Mouse (Mus musculus) forebrain, embryonic 12.5 days (tissue): ENCODE results near the gene 4930404N11Rik. TPM values are rescaled to one million over a fixed set of nuclear protein-coding genes. Genes with fewer than 3 reads are reported as not detected.

Source experiments
- ATAC-seq: fragments of 200-750 bp; cut with Nextera tagmentation; 2 replicates; pipeline ENCODE4 v1.8.0; 2017; ENCODE audit warnings: moderate TSS enrichment; ENCODE audit not compliant: low FRiP score
- H3K27ac ChIP-seq: fragments of 300-500 bp; sonication (generic); 2 replicates; pipeline ENCODE4 v1.5.1; 2016; ENCODE audit warnings: mild to moderate bottlenecking
- H3K27me3 ChIP-seq: fragments of 300-500 bp; sonication (generic); 2 replicates; pipeline ENCODE4 v1.6.1; 2016; ENCODE audit warnings: mild to moderate bottlenecking
- H3K36me3 ChIP-seq: fragments of 300-500 bp; sonication (generic); replicated peaks from 2 replicates; pipeline ENCODE4 v1.6.1; 2016; ENCODE audit warnings: mild to moderate bottlenecking
- H3K4me1 ChIP-seq: fragments of 300-500 bp; sonication (generic); 2 replicates; pipeline ENCODE4 v1.6.1; 2016
- H3K4me2 ChIP-seq: fragments of 300-500 bp; sonication (generic); 2 replicates; pipeline ENCODE4 v1.6.1; 2016; ENCODE audit warnings: mild to moderate bottlenecking, moderate library complexity
- H3K4me3 ChIP-seq: fragments of 300-500 bp; sonication (generic); replicated peaks from 2 replicates; pipeline ENCODE4 v1.5.1; 2016; ENCODE audit warnings: mild to moderate bottlenecking
- H3K9ac ChIP-seq: fragments of 300-500 bp; sonication (generic); 2 replicates; pipeline ENCODE4 v1.6.1; 2016; ENCODE audit warnings: mild to moderate bottlenecking
- H3K9me3 ChIP-seq: fragments of 300-500 bp; sonication (generic); 2 replicates; pipeline ENCODE4 v1.6.1; 2016
- WGBS: fragments of 180-500 bp; shearing (Covaris S2); methylation state at CpG from one replicate; pipeline ENCODE4 v1.1.7; 2016; 5-methylcytosine and 5-hydroxymethylcytosine counted together
- polyA plus RNA-seq: library from polyadenylated mRNA; unstranded; fragments of >200 nt; fragmentation: Nextera tagmentation; extraction: Ambion mirVana; gene quantifications from 2 replicates; pipeline ENCODE4 v1.2.1, GENCODE M21; 2016

The 4930404N11Rik gene
- polyA plus RNA-seq, 1 experiment from 2014 or later, result 1.2 TPM

GRCm38 (mm10) chr10:81356991-81357844, 8.4 kb downstream of the 4930404N11Rik start, which contains the start of gene Mfsd12:
Gene Mfsd12, plus strand, starts transcription at chr10:81357491.
- Histone ChIP-seq H3K27me3 (peaks cover 30% of the 10 kb centered on the region), H3K4me2 (peak within 1 kb of the TSS; percentile 98), H3K9ac (peak within 1 kb of the TSS; percentile 78), H3K4me3 (peak within 1 kb of the TSS; percentile 75), H3K4me1 (peaks cover 33% of the 10 kb centered on the region), H3K9me3 (no peaks in the 10 kb centered on the region), H3K36me3 (no peaks in the 10 kb centered on the region), H3K27ac (no peak within 1 kb of the TSS)
- ATAC-seq, result peak; percentile 94
- WGBS, result 2% methylated on average over 78 of the region's 79 CpGs

DNA sequence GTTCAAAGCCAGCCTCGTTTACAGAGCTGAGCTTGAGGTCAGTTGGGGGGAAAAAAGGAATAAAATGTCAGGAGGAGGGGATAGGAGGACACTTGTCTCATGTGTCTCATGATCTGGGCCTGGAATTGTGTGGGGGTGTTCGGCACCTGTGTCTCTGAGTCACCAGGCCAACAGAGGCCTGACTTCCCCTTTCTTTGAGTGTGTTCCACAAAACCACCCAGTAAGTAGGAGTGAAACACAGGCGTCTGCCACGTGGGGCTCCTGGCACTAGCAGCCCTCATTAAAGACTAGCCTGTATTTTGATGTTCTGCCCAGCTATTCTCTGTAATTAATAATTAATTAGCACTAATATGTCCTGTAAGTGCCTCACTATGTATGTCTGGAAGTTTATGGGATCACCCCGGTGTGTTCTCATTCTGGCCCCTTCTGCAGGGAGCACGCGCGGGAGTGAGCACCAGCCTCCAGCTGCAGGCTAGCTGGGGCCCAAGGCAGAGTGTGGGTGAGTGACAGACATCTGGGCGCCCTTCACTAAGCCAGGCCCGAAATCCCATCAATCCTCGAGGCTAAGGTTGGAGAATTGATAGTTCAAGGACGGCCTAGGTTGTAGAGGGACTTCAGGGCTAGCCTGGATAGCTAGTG, 9.1 kb downstream of the 4930404N11Rik start:
- H3K9ac ChIP-seq, result 0 out of 2 replicates have a peak overlapping the region, but pooled peaks have one; percentile 36
- peaks cover 34% of the 10 kb centered on the region for H3K27me3 ChIP-seq
- H3K4me2 ChIP-seq, result peak overlapping the region; percentile 98
- no peak for ATAC-seq
- H3K4me1 ChIP-seq, result peaks cover 32% of the 10 kb centered on the region
- WGBS, result 56% methylated on average over 12 of the region's 12 CpGs
- no peak overlapping the region for H3K27ac ChIP-seq
- H3K4me3 ChIP-seq, result no peak overlapping the region
- no peaks in the 10 kb centered on the region for H3K36me3 ChIP-seq
- H3K9me3 ChIP-seq, result no peaks in the 10 kb centered on the region

GRCm38 (mm10) chr10:81355533-81355932, 10.1 kb downstream of the 4930404N11Rik start:
- Histone ChIP-seq H3K4me1 (peaks cover 32% of the 10 kb centered on the region), H3K9ac (0 out of 2 replicates have a peak overlapping the region, but pooled peaks have one; percentile 36), H3K4me3 (no peak overlapping the region), H3K27me3 (peaks cover 34% of the 10 kb centered on the region), H3K27ac (no peak overlapping the region), H3K9me3 (no peaks in the 10 kb centered on the region), H3K4me2 (no peak overlapping the region), H3K36me3 (no peaks in the 10 kb centered on the region)
- WGBS, result 83% methylated on average over 4 of the region's 4 CpGs
- ATAC-seq, result no peak

DNA sequence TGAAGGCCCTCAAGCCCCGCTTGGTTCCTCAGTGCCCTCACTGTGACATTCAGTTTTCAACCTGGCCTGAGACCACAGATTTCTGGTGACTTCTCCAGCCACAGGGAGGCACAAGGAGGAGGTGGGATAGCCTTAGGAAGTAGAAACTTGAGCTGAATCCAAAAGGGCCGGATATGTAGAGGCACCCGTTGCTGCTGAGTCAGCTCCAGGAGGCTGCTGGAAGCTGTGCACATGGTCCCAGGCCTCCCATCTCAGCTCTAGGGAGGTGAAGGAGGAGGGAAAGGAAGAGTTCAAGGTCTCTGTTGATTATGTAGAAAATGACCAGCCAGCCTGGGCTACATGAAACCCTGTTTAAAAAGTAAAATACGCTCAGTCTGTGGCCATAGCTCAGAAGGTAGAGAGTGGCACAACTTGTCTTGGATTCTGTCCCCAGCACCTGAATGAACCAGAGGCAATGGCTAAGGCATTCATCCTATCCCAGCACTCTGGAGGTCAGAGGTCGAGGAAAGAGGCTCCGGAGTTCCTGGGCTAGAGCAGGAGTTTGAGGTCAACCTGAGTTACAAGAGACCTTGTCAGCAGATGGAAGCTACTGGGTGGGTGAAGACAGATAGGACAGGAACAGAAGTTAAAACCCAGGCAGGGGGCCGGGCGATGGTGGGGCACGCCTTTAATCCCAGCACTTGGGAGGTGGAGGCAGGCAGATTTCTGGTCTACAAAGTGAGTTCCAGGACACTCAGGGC, 10.7 kb downstream of the 4930404N11Rik start:
- no peak overlapping the region for H3K4me2 ChIP-seq
- H3K27ac ChIP-seq, result no peak overlapping the region
- H3K9me3 ChIP-seq, result no peaks in the 10 kb centered on the region
- no peak for ATAC-seq
- H3K27me3 ChIP-seq, result peaks cover 34% of the 10 kb centered on the region
- peaks cover 31% of the 10 kb centered on the region for H3K4me1 ChIP-seq
- no peak overlapping the region for H3K9ac ChIP-seq
- 71% methylated on average over 9 of the region's 9 CpGs for WGBS
- H3K36me3 ChIP-seq, result no peaks in the 10 kb centered on the region
- no peak overlapping the region for H3K4me3 ChIP-seq

GRCm38 (mm10) chr10:81351678-81352291, 13.8 kb downstream of the 4930404N11Rik start:
- Histone ChIP-seq H3K4me1 (peaks cover 29% of the 10 kb centered on the region), H3K27me3 (peaks cover 43% of the 10 kb centered on the region), H3K36me3 (peaks cover 15% of the 10 kb centered on the region), H3K4me3 (no peak overlapping the region), H3K9ac (peak overlapping the region; percentile 12; the same call in 1 of the 2 replicates), H3K4me2 (no peak overlapping the region), H3K9me3 (no peaks in the 10 kb centered on the region), H3K27ac (no peak overlapping the region)
- WGBS, result 25% methylated on average over 9 of the region's 9 CpGs
- no peak for ATAC-seq

DNA sequence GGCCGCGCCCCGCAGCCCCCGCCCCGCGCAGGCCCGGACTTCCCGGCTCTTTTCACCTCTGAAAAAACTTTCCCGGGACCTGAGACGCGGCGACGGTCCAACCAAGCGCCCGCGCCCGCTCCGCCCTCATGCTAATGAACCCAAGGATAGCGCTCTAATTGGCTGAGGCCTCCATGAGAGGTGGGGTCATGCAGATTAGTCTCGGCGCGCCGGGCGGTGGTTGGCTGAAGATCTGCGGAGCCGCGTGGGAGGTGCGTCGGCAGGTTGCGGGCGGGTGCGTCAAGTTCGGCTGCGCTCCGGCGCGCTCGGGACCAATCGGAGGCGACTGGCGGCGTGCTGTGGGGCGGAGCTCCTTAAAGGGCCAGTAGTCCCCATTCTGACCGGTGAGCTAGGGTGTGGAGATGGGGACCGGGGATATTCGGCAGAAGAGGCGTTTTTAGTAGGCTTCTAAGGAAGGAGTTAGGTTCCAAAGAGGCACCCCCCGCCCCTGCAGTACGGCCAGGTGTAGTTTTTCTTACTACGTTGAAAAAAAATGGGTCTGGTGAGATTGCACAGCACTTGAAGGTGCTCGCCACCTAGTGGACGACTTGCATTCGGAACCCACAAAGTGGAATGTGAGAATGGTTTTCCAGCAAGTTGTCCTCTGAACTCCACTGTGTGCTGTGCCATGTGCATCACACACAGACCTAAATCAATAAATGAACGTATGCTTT, 15.1 kb downstream of the 4930404N11Rik start, which contains the start of gene Hmg20b:
Hmg20b (minus strand) TSS at position 130 of the 713 bp plus-strand sequence.
- H3K36me3 ChIP-seq, result peaks cover 21% of the 10 kb centered on the region
- H3K9ac ChIP-seq, result peak within 1 kb of the TSS; percentile 91
- H3K27ac ChIP-seq, result peak within 1 kb of the TSS; percentile 61
- peaks cover 41% of the 10 kb centered on the region for H3K27me3 ChIP-seq
- no peaks in the 10 kb centered on the region for H3K9me3 ChIP-seq
- peak; percentile 96 for ATAC-seq
- peak within 1 kb of the TSS; percentile 92 for H3K4me2 ChIP-seq
- H3K4me3 ChIP-seq, result peak within 1 kb of the TSS; percentile 91
- WGBS, result under 1% methylated on average over 54 of the region's 54 CpGs
- peaks cover 38% of the 10 kb centered on the region for H3K4me1 ChIP-seq

DNA sequence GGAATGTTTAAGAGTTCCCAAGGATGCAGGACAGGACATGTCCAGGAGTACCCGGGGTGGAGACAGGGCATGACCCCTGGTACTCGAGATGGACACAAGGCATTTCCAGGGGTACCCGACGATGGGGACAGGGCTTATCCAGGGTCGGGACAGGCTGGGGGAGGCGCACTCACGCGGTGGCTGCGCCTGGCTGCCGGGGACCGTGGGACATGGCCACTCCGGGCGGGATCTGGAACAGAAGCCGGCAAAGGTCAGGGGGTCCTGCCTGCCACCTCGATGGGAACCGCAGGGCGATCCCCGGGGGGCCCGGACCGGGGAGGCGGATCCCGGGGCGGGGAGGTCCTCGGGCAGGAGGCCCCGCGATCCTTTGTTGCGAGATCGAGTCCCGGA, 15.7 kb downstream of the 4930404N11Rik start:
- H3K27ac ChIP-seq, result peak overlapping the region; percentile 61; the same call in 1 of the 2 replicates
- no peaks in the 10 kb centered on the region for H3K9me3 ChIP-seq
- H3K36me3 ChIP-seq, result peaks cover 26% of the 10 kb centered on the region
- ATAC-seq, result peak; percentile 10; the same call in 1 of the 2 replicates
- H3K4me2 ChIP-seq, result peak overlapping the region; percentile 92
- peak overlapping the region; percentile 91 for H3K9ac ChIP-seq
- H3K27me3 ChIP-seq, result peaks cover 43% of the 10 kb centered on the region
- under 1% methylated on average over 25 of the region's 29 CpGs for WGBS
- peaks cover 38% of the 10 kb centered on the region for H3K4me1 ChIP-seq
- H3K4me3 ChIP-seq, result peak overlapping the region; percentile 91

DNA sequence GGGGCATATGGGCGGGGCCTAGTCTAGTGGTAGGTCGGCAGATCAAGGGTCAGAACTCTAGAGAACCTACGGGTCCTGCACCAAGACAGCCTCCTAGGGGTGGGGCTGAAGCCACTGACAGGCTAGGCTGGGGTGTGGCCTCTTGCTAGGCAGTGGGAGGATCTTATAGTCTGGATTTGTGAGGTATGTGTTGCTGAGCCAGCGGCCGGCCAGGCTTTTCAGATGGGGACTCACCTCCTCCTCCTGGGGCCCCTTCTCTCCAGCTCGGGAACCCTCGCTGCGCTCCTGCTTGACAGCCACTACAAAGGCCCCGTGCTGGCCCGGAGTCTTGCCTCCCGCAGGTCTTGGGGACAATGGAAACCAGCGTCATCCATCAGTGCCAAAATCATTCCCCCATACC, 16.5 kb downstream of the 4930404N11Rik start:
- Histone ChIP-seq H3K9ac (peak overlapping the region; percentile 91), H3K27me3 (peaks cover 48% of the 10 kb centered on the region), H3K27ac (no peak overlapping the region), H3K4me2 (peak overlapping the region; percentile 92), H3K9me3 (no peaks in the 10 kb centered on the region), H3K36me3 (peaks cover 26% of the 10 kb centered on the region), H3K4me3 (peak overlapping the region; percentile 91), H3K4me1 (peaks cover 38% of the 10 kb centered on the region)
- ATAC-seq, result no peak
- WGBS, result 8% methylated on average over 12 of the region's 12 CpGs

- H3K4me1 ChIP-seq, result peaks cover 46% of the 10 kb centered on the region
- peak overlapping the region; percentile 2; the same call in 1 of the 2 replicates for H3K27ac ChIP-seq
- H3K4me3 ChIP-seq, result peak overlapping the region; percentile 31
- ATAC-seq, result no peak
- 4% methylated on average over 53 of the region's 55 CpGs for WGBS
- H3K4me2 ChIP-seq, result peak overlapping the region; percentile 47
- peaks cover 69% of the 10 kb centered on the region for H3K27me3 ChIP-seq
- H3K9me3 ChIP-seq, result no peaks in the 10 kb centered on the region
- peak overlapping the region; percentile 22 for H3K9ac ChIP-seq
- H3K36me3 ChIP-seq, result peaks cover 26% of the 10 kb centered on the region
These were observed 19.1 kb downstream of the 4930404N11Rik start for GRCm38 (mm10) chr10:81346453-81347067.

DNA sequence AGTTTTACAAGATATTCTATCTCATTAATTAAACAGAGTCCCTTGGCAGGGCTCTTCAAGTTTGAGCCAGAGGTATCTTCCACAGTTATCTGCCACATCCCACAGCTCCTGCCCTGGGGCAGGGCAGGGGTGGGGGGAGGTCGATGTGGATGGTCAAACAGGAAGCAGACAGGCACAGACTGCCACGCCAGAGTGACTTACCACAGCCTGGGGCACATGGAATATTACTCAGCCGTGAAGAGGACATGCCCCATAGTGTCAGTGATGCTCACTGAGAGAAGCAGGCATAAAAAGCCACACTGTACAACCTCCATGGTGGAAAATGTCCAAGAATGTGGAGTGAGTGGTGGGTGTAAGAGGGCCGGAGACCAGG, 20.5 kb downstream of the 4930404N11Rik start:
- H3K27me3 ChIP-seq, result peaks cover 83% of the 10 kb centered on the region
- 86% methylated on average over 4 of the region's 4 CpGs for WGBS
- H3K9me3 ChIP-seq, result no peaks in the 10 kb centered on the region
- ATAC-seq, result no peak
- no peak overlapping the region for H3K4me3 ChIP-seq
- H3K4me2 ChIP-seq, result no peak overlapping the region
- peaks cover 26% of the 10 kb centered on the region for H3K36me3 ChIP-seq
- H3K4me1 ChIP-seq, result peaks cover 40% of the 10 kb centered on the region
- no peak overlapping the region for H3K27ac ChIP-seq
- H3K9ac ChIP-seq, result no peak overlapping the region
